Comparison of ENCODE assay signal across 12 mouse cellular contexts in genomic region chr8:107115008-107115320, GRCm38 (mm10). TPM values are rescaled to one million over a fixed set of nuclear protein-coding genes. Genes with fewer than 3 reads are reported as not detected.
DNase-seq lines count a peak whose midpoint lies in the region; ATAC-seq and TF ChIP-seq lines count a peak whose summit lies in the region.
"Had no signal": no experiment of that assay in that cellular context is flagged by ENCODE, and none has a peak within 500 bp of the region (broad histone marks: within the 10 kb centered on the region; RNA-seq: fewer than 3 reads in every experiment).

No protein-coding gene starts in this region.

- 0 out of 2 replicates have a peak overlapping the region, but pooled peaks have one; percentile 34 for H3K9ac ChIP-seq in heart, embryonic 11.5 days (ENCODE audit: low read depth, low read length)
- H3K9ac ChIP-seq in lung, embryonic 15.5 days: no peak overlapping the region
- H3K9ac ChIP-seq: hindbrain, embryonic 15.5 days had no signal

- DNase-seq in heart, adult 18-20 months: no peak
- DNase-seq in lung, postnatal 25 days (ENCODE audit: low spot score): no peak
- no peak for DNase-seq in frontal cortex, adult 2 months (ENCODE audit: extremely low spot score in 1 of 2, low spot score in 1 of 2)
- no peak for DNase-seq in gastrocnemius, postnatal 14 days
- DNase-seq: B cell, adult 2 months had no signal

- intact Hi-C loops in gastrocnemius, postnatal 14 days (cut with DNase I; ENCODE audit: low total_unique reads): no loop called here

- H3K4me2 ChIP-seq in heart, embryonic 11.5 days: peak overlapping the region; percentile 34
- H3K4me2 ChIP-seq in lung, embryonic 15.5 days: peak overlapping the region; percentile 27
- H3K4me2 ChIP-seq in myocyte (ENCODE audit: low read depth): peak overlapping the region; percentile 96

- no peak for TF ChIP-seq POLR2A in embryonic fibroblast, embryonic 13.5 days (IDR thresholded peaks at IDR 0.05; ENCODE audit: low read depth, low read length)
- TF ChIP-seq POLR2A in myocyte (IDR thresholded peaks at IDR 0.05; ENCODE audit: insufficient read length, low read depth): no peak

- H3K27me3 ChIP-seq in heart, embryonic 11.5 days (ENCODE audit: control insufficient read depth, insufficient read depth, low read length): no peaks in the 10 kb centered on the region
- no peaks in the 10 kb centered on the region for H3K27me3 ChIP-seq in lung, embryonic 15.5 days
- H3K27me3 ChIP-seq in myocyte (ENCODE audit: control insufficient read depth, insufficient read depth, insufficient read length): no peaks in the 10 kb centered on the region
- H3K27me3 ChIP-seq: hindbrain, embryonic 15.5 days had no signal

- no peak for ATAC-seq in heart, embryonic 11.5 days (replicated peaks; ENCODE audit: insufficient number of reproducible peaks, low FRiP score, low TSS enrichment)
- no peak for ATAC-seq in lung, embryonic 15.5 days (ENCODE audit: borderline replicate concordance, extremely low read depth, low FRiP score, low TSS enrichment)

- peak overlapping the region; percentile 7 for H3ac ChIP-seq in myocyte (ENCODE audit: control insufficient read depth, insufficient read length)

- H3K4me3 ChIP-seq in heart, embryonic 11.5 days (ENCODE audit: low read depth, low read length): no peak overlapping the region
- no peak overlapping the region for H3K4me3 ChIP-seq in lung, embryonic 15.5 days
- H3K4me3 ChIP-seq in embryonic fibroblast, embryonic 13.5 days (ENCODE audit: insufficient read depth, low read length): no peak overlapping the region
- H3K4me3 ChIP-seq in myocyte: peak overlapping the region; percentile 29
- H3K4me3 ChIP-seq: hindbrain, embryonic 15.5 days had no signal

- TF ChIP-seq CTCF in embryonic fibroblast, embryonic 13.5 days (IDR thresholded peaks at IDR 0.05; ENCODE audit: borderline replicate concordance, insufficient read depth, low read length): no peak

- H3K36me3 ChIP-seq in heart, embryonic 11.5 days (ENCODE audit: control insufficient read depth, insufficient read depth, low read length): no peaks in the 10 kb centered on the region
- H3K36me3 ChIP-seq in lung, embryonic 15.5 days: no peaks in the 10 kb centered on the region
- no peaks in the 10 kb centered on the region for H3K36me3 ChIP-seq in myocyte (ENCODE audit: control insufficient read depth, insufficient read depth)
- H3K36me3 ChIP-seq: hindbrain, embryonic 15.5 days had no signal

- H3K9me3 ChIP-seq in heart, embryonic 11.5 days (replicated peaks; ENCODE audit: control insufficient read depth, low read length): no peaks in the 10 kb centered on the region
- H3K9me3 ChIP-seq in lung, embryonic 15.5 days: no peaks in the 10 kb centered on the region
- H3K9me3 ChIP-seq: hindbrain, embryonic 15.5 days had no signal

- no peaks in the 10 kb centered on the region for H3K79me2 ChIP-seq in myocyte (ENCODE audit: control insufficient read depth, insufficient read depth)

- peak overlapping the region; percentile 12; the same call in 1 of the 2 replicates for H3K27ac ChIP-seq in heart, embryonic 11.5 days (ENCODE audit: low read depth, low read length)
- H3K27ac ChIP-seq in lung, embryonic 15.5 days: peak overlapping the region; percentile 16; the same call in 1 of the 2 replicates
- H3K27ac ChIP-seq in embryonic fibroblast, embryonic 13.5 days (ENCODE audit: insufficient read depth, low read length): peak overlapping the region; percentile 71
- H3K27ac ChIP-seq: hindbrain, embryonic 15.5 days had no signal

- WGBS in heart, embryonic 11.5 days (ENCODE audit: insufficient replicate concordance): 49% methylated on average over 10 of the region's 10 CpGs
- 46% methylated on average over 10 of the region's 10 CpGs for WGBS in lung, embryonic 15.5 days

- H3K4me1 ChIP-seq in heart, embryonic 11.5 days (ENCODE audit: control insufficient read depth, insufficient read depth, low read length): peaks cover 12% of the 10 kb centered on the region; the same call in 1 of the 2 replicates
- H3K4me1 ChIP-seq in lung, embryonic 15.5 days: peaks cover 32% of the 10 kb centered on the region
- no peaks in the 10 kb centered on the region; the same call in 1 of the 2 replicates for H3K4me1 ChIP-seq in embryonic fibroblast, embryonic 13.5 days (ENCODE audit: control insufficient read depth, insufficient read depth, low read length)
- H3K4me1 ChIP-seq: hindbrain, embryonic 15.5 days had no signal

TF ChIP-seq in myocyte, 11 proteins besides CTCF, POLR2A, EP300 and RAD21:
- TF ChIP-seq TCF12 (IDR thresholded peaks at IDR 0.05; ENCODE audit: insufficient read depth, poor library complexity, severe bottlenecking) (no peak), CEBPB (IDR thresholded peaks at IDR 0.05; ENCODE audit: insufficient read depth, poor library complexity, severe bottlenecking) (no peak), MYOD1 (IDR thresholded peaks at IDR 0.05; ENCODE audit: control insufficient read depth in 1 of 3, insufficient read length in 2 of 3, low read depth in 2 of 3) (no peak), SRF (IDR thresholded peaks at IDR 0.05; ENCODE audit: control insufficient read depth, insufficient read length, low read depth) (no peak), REST (IDR thresholded peaks at IDR 0.05; ENCODE audit: insufficient read depth, insufficient read length) (no peak), MAX (IDR thresholded peaks at IDR 0.05; ENCODE audit: low read depth) (no peak), E2F4 (IDR thresholded peaks at IDR 0.05; ENCODE audit: insufficient read depth) (no peak), USF1 (IDR thresholded peaks at IDR 0.05; ENCODE audit: low read depth) (no peak), TCF3 (IDR thresholded peaks at IDR 0.05; ENCODE audit: insufficient read length, low read depth) (no peak), POLR2AphosphoS2 (IDR thresholded peaks at IDR 0.05; ENCODE audit: insufficient read length, low read depth) (no peak), MYOG (IDR thresholded peaks at IDR 0.05; ENCODE audit: control insufficient read depth in 1 of 3, insufficient read depth in 1 of 3, insufficient read length in 2 of 3, low read depth in 2 of 3) (no peak)
TF ChIP-seq in myocyte: peak in this region for 0.

RNA-seq across cellular contexts. Expression of gene Terf2, which starts 18.6 kb away (rescaled TPM):
- polyA plus RNA-seq in heart, embryonic 11.5 days (2014; fragmentation: Nextera tagmentation; extraction: Ambion mirVana): 7.5 and 10.9 TPM in 2 replicates
- total RNA-seq in heart, adult 18-20 months (2021): 10 to 100 TPM; 11.8 to 13.5 TPM
- 16.4 and 17.0 TPM in 2 replicates for polyA plus RNA-seq in lung, embryonic 15.5 days (2015; fragmentation: Nextera tagmentation; extraction: Ambion mirVana)
- 28.0 and 35.7 TPM in 2 replicates for polyA plus RNA-seq in embryonic fibroblast, embryonic 13.5 days (2011; ENCODE audit: insufficient read length, low read depth, missing spikeins)
- polyA plus RNA-seq in myocyte (2012; fragmentation: generic; extraction: Trizol): 14.7 TPM
- polyA plus RNA-seq in frontal cortex, adult 2 months (2012; rRNA removed): 33.2 and 34.8 TPM in 2 replicates
- 10 to 100 TPM; 10.1 to 15.9 TPM for total RNA-seq in gastrocnemius, postnatal 14 days (2021)

RNA-seq across cellular contexts. Expression of gene Cyb5b, which starts 35.5 kb away (rescaled TPM):
- 87.0 and 93.6 TPM in 2 replicates for polyA plus RNA-seq in heart, embryonic 11.5 days (2014; fragmentation: Nextera tagmentation; extraction: Ambion mirVana)
- total RNA-seq in heart, adult 18-20 months (2021): 10 to 100 TPM; 38.5 to 41.7 TPM
- 87.3 and 88.3 TPM in 2 replicates for polyA plus RNA-seq in lung, embryonic 15.5 days (2015; fragmentation: Nextera tagmentation; extraction: Ambion mirVana)
- 95.0 and 110 TPM in 2 replicates for polyA plus RNA-seq in embryonic fibroblast, embryonic 13.5 days (2011; ENCODE audit: insufficient read length, low read depth, missing spikeins)
- 48.3 TPM for polyA plus RNA-seq in myocyte (2012; fragmentation: generic; extraction: Trizol)
- 108 TPM in 2 replicates for polyA plus RNA-seq in frontal cortex, adult 2 months (2012; rRNA removed)
- 10 to 100 TPM; 21.9 to 25.3 TPM for total RNA-seq in gastrocnemius, postnatal 14 days (2021)

RNA-seq across cellular contexts. Expression of gene Tmed6, which starts 49.5 kb away (rescaled TPM):
- not detected in 2 replicates for polyA plus RNA-seq in heart, embryonic 11.5 days (2014; fragmentation: Nextera tagmentation; extraction: Ambion mirVana)
- total RNA-seq in heart, adult 18-20 months (2021): not detected
- 1.3 and 2.1 TPM in 2 replicates for polyA plus RNA-seq in lung, embryonic 15.5 days (2015; fragmentation: Nextera tagmentation; extraction: Ambion mirVana)
- polyA plus RNA-seq in embryonic fibroblast, embryonic 13.5 days (2011; ENCODE audit: insufficient read length, low read depth, missing spikeins): not detected in 2 replicates
- not detected for polyA plus RNA-seq in myocyte (2012; fragmentation: generic; extraction: Trizol)
- polyA plus RNA-seq in frontal cortex, adult 2 months (2012; rRNA removed): not detected in 2 replicates
- total RNA-seq in gastrocnemius, postnatal 14 days (2021): not detected
- total RNA-seq: left cerebral cortex, postnatal 36 days had no signal
- polyA plus RNA-seq: hindbrain, embryonic 15.5 days; neural tube, embryonic 14.5 days had no signal

RNA-seq across cellular contexts. Expression of gene Nip7, which starts 58.3 kb away (rescaled TPM):
- polyA plus RNA-seq in heart, embryonic 11.5 days (2014; fragmentation: Nextera tagmentation; extraction: Ambion mirVana): 66.9 and 71.9 TPM in 2 replicates
- total RNA-seq in heart, adult 18-20 months (2021): 10 to 100 TPM; 22.1 to 22.8 TPM
- 79.9 and 81.0 TPM in 2 replicates for polyA plus RNA-seq in lung, embryonic 15.5 days (2015; fragmentation: Nextera tagmentation; extraction: Ambion mirVana)
- 71.2 and 71.5 TPM in 2 replicates for polyA plus RNA-seq in embryonic fibroblast, embryonic 13.5 days (2011; ENCODE audit: insufficient read length, low read depth, missing spikeins)
- 81.4 TPM for polyA plus RNA-seq in myocyte (2012; fragmentation: generic; extraction: Trizol)
- polyA plus RNA-seq in frontal cortex, adult 2 months (2012; rRNA removed): 30.2 and 37.5 TPM in 2 replicates
- total RNA-seq in gastrocnemius, postnatal 14 days (2021): 10 to 100 TPM; 18.3 to 24.7 TPM

RNA-seq across cellular contexts. Expression of gene Cog8, which starts 58.5 kb away (rescaled TPM):
- 31.5 and 31.9 TPM in 2 replicates for polyA plus RNA-seq in heart, embryonic 11.5 days (2014; fragmentation: Nextera tagmentation; extraction: Ambion mirVana)
- 10 to 100 TPM; 15.8 to 17.1 TPM for total RNA-seq in heart, adult 18-20 months (2021)
- polyA plus RNA-seq in lung, embryonic 15.5 days (2015; fragmentation: Nextera tagmentation; extraction: Ambion mirVana): 36.1 and 40.1 TPM in 2 replicates
- 31.0 TPM in 2 replicates for polyA plus RNA-seq in embryonic fibroblast, embryonic 13.5 days (2011; ENCODE audit: insufficient read length, low read depth, missing spikeins)
- polyA plus RNA-seq in myocyte (2012; fragmentation: generic; extraction: Trizol): 28.3 TPM
- 34.5 and 35.6 TPM in 2 replicates for polyA plus RNA-seq in frontal cortex, adult 2 months (2012; rRNA removed)
- 10 to 100 TPM; 16.9 to 17.7 TPM for total RNA-seq in gastrocnemius, postnatal 14 days (2021)

Comparison
In these comparisons a context has a peak if more than half of its experiments do, and no peak if none do; other contexts are left out.
1. H3K27ac ChIP-seq: peak in every context shown above with its lines; median percentile 71 in embryonic fibroblast, embryonic 13.5 days; 16 in lung, embryonic 15.5 days; 12 in heart, embryonic 11.5 days.
2. H3K4me2 ChIP-seq: peak in every context shown above with its lines; median percentile 96 in myocyte; 34 in heart, embryonic 11.5 days; 27 in lung, embryonic 15.5 days.